Mouse (Mus musculus): Measurements from ENCODE around the gene Dhps. TPM values are rescaled to one million over a fixed set of nuclear protein-coding genes. Genes with fewer than 3 reads are reported as not detected.

Gene Dhps
- total and polyA plus RNA-seq, 3 experiments = 44.7 to 88.5 (median 60.1) TPM

GRCm38 (mm10) chr8:85088771-85089170 lies 17.2 kb downstream of the Dhps start:
- TF ChIP-seq HCFC1 (IDR thresholded peaks at IDR 0.05; ENCODE audit: low read depth, low read length) (no peak), UBTF (IDR thresholded peaks at IDR 0.05; ENCODE audit: low read depth, low read length) (no peak), RAD21 (IDR thresholded peaks at IDR 0.05; ENCODE audit: low read depth, low read length) (no peak), MAX (IDR thresholded peaks at IDR 0.05; ENCODE audit: low read length) (no peak), PAX5 (IDR thresholded peaks at IDR 0.05; ENCODE audit: low read length) (no peak), JUND (conservative IDR thresholded peaks at IDR 0.05; ENCODE audit: low read depth, low read length) (no peak), USF2 (conservative IDR thresholded peaks at IDR 0.05; ENCODE audit: low read depth, low read length) (no peak), ZKSCAN1 (IDR thresholded peaks at IDR 0.05; ENCODE audit: borderline replicate concordance, low read depth, low read length) (no peak), POLR2AphosphoS2 (IDR thresholded peaks at IDR 0.05; ENCODE audit: low read depth, low read length) (no peak), JUN (IDR thresholded peaks at IDR 0.05; ENCODE audit: insufficient read depth, low read depth, low read length) (no peak), BHLHE40 (IDR thresholded peaks at IDR 0.05; ENCODE audit: low read depth, low read length) (no peak), ZMIZ1 (IDR thresholded peaks at IDR 0.05; ENCODE audit: low read depth, low read length) (no peak), ZC3H11A (IDR thresholded peaks at IDR 0.05; ENCODE audit: low read depth, low read length) (no peak), POLR2A (IDR thresholded peaks at IDR 0.05; ENCODE audit: low read depth, low read length) (no peak), ZNF384 (IDR thresholded peaks at IDR 0.05; ENCODE audit: low read depth, low read length) (no peak), ETS1 (conservative IDR thresholded peaks at IDR 0.05; ENCODE audit: low read depth, low read length) (no peak)
- Histone ChIP-seq H3K4me2 (ENCODE audit: insufficient read depth, low read depth, poor library complexity, severe bottlenecking) (no peak overlapping the region), H3K27me3 (replicated peaks) (no peaks in the 10 kb centered on the region), H3K79me2 (replicated peaks; ENCODE audit: control insufficient read depth, extremely low read depth, insufficient read depth, poor library complexity, severe bottlenecking) (peaks cover 4% of the 10 kb centered on the region; the same call in 1 of the 2 replicates), H3K36me3 (replicated peaks in 1 of 2; ENCODE audit: control insufficient read depth in 1 of 2, insufficient read depth in 1 of 2, low read length in 1 of 2) (peaks cover 61 to 77% of the 10 kb centered on the region in 2 experiments), H3K4me3 (replicated peaks in 1 of 3; ENCODE audit: low read depth in 2 of 3, low read length in 2 of 3, poor library complexity in 1 of 3) (no peak overlapping the region), H3K4me1 (ENCODE audit: control insufficient read depth in 1 of 2, insufficient read depth in 2 of 2) (peaks cover 6 to 14% of the 10 kb centered on the region in 2 experiments; a peak in 3 of 4 replicates), H3K27ac (ENCODE audit: insufficient read depth, low read depth) (no peak overlapping the region), H3K9ac (ENCODE audit: insufficient read depth, low read depth) (no peak overlapping the region), H3K9me3 (replicated peaks; ENCODE audit: low read length) (no peaks in the 10 kb centered on the region)
- dilution Hi-C loops (cut with MboI; ENCODE audit: extremely low pct_ligation_motif_present, extremely low pct_unique_long_range_greater_than_20kb, low sequenced_read_pairs) = no loop called here
- DNase-seq (ENCODE audit: extremely low read depth) = no peak
- in situ Hi-C loops (cut with MboI; ENCODE audit: low pct_ligation_motif_present, low pct_unique_long_range_greater_than_20kb, low sequenced_read_pairs) = no loop called here

- Histone ChIP-seq H3K36me3 (replicated peaks in 1 of 2; ENCODE audit: control insufficient read depth in 1 of 2, insufficient read depth in 1 of 2, low read length in 1 of 2) (peaks cover 72 to 86% of the 10 kb centered on the region in 2 experiments), H3K9me3 (replicated peaks; ENCODE audit: low read length) (no peaks in the 10 kb centered on the region), H3K27ac (ENCODE audit: insufficient read depth, low read depth) (no peak overlapping the region), H3K9ac (ENCODE audit: insufficient read depth, low read depth) (no peak overlapping the region), H3K4me2 (ENCODE audit: insufficient read depth, low read depth, poor library complexity, severe bottlenecking) (no peak overlapping the region), H3K79me2 (replicated peaks; ENCODE audit: control insufficient read depth, extremely low read depth, insufficient read depth, poor library complexity, severe bottlenecking) (no peaks in the 10 kb centered on the region), H3K4me3 (replicated peaks in 1 of 3; ENCODE audit: low read depth in 2 of 3, low read length in 2 of 3, poor library complexity in 1 of 3) (no peak overlapping the region), H3K27me3 (replicated peaks) (no peaks in the 10 kb centered on the region), H3K4me1 (ENCODE audit: control insufficient read depth in 1 of 2, insufficient read depth in 2 of 2) (no peaks in the 10 kb centered on the region)
- dilution Hi-C loops (cut with MboI; ENCODE audit: extremely low pct_ligation_motif_present, extremely low pct_unique_long_range_greater_than_20kb, low sequenced_read_pairs) (no loop called here), in situ Hi-C loops (cut with MboI; ENCODE audit: low pct_ligation_motif_present, low pct_unique_long_range_greater_than_20kb, low sequenced_read_pairs) (no loop called here)
- TF ChIP-seq CTCF (conservative IDR thresholded peaks at IDR 0.05 in 1 of 2, IDR thresholded peaks at IDR 0.05 in 1 of 2; ENCODE audit: low read depth in 2 of 2, low read length in 2 of 2) = no peak
- no peak for TF ChIP-seq RCOR1 (conservative IDR thresholded peaks at IDR 0.05; ENCODE audit: low read depth, low read length)
- TF ChIP-seq MXI1 (IDR thresholded peaks at IDR 0.05; ENCODE audit: low read depth, low read length) = no peak
- no peak for TF ChIP-seq MEF2A (IDR thresholded peaks at IDR 0.05; ENCODE audit: borderline replicate concordance, low read depth, low read length)
- no peak for TF ChIP-seq RAD21 (IDR thresholded peaks at IDR 0.05; ENCODE audit: low read depth, low read length)
- TF ChIP-seq MAX (IDR thresholded peaks at IDR 0.05; ENCODE audit: low read length) = no peak
- TF ChIP-seq NRF1 (IDR thresholded peaks at IDR 0.05; ENCODE audit: low read depth, low read length) = no peak
- no peak for TF ChIP-seq HCFC1 (IDR thresholded peaks at IDR 0.05; ENCODE audit: low read depth, low read length)
- TF ChIP-seq BHLHE40 (IDR thresholded peaks at IDR 0.05; ENCODE audit: low read depth, low read length) = no peak
- DNase-seq (ENCODE audit: extremely low read depth) = no peak
Observed at GRCm38 (mm10) chr8:85090856-85091255, 19.3 kb downstream of the Dhps start.
